Mouse (Mus musculus) lung, adult 2 months (tissue): Measurements from ENCODE around the gene Arhgef28.

Experiments used
- CTCF ChIP-seq: fragments of 200-500 bp; IDR thresholded peaks from 2 replicates; pipeline ENCODE4 v1.5.1; 2011; ENCODE audit warnings: mild to moderate bottlenecking, low read length, control low read depth; ENCODE audit not compliant: insufficient read depth
- POLR2A ChIP-seq: fragments of 200-500 bp; IDR thresholded peaks from 2 replicates; pipeline ENCODE4 v1.6.1; 2011; ENCODE audit warnings: low read depth, mild to moderate bottlenecking, control low read depth, low read length, borderline replicate concordance; ENCODE audit errors: extremely low read depth

- TF ChIP-seq POLR2A (no peak), CTCF (no peak)
These were observed 258.6 kb downstream of the Arhgef28 start for GRCm38 (mm10) chr13:97947598-97947997.
